Mouse (Mus musculus): ENCODE measurements around the gene Cd84. TPM values are rescaled to one million over a fixed set of nuclear protein-coding genes. Genes with fewer than 3 reads are reported as not detected.
"Not testable (repeated sequence)": the region's sequence is repeated elsewhere in the genome, so short reads cannot be mapped to it uniquely, and the experiment has no call there.

Gene Cd84
- polyA plus RNA-seq, 1 experiment from 2014 or later = 1.4 TPM

GRCm38 (mm10) chr1:171845035-171845754 is 5.7 kb downstream of the Cd84 start:
- no peak for ATAC-seq (ENCODE audit: low FRiP score, low read depth)
- H3K9me3 ChIP-seq = no peaks in the 10 kb centered on the region
- H3K4me2 ChIP-seq (replicated peaks) = no peak overlapping the region
- H3K36me3 ChIP-seq = no peaks in the 10 kb centered on the region
- H3K4me3 ChIP-seq = no peak overlapping the region
- WGBS = 77% methylated on average over 5 of the region's 5 CpGs
- H3K4me1 ChIP-seq = no peaks in the 10 kb centered on the region
- H3K27me3 ChIP-seq = no peaks in the 10 kb centered on the region
- no peak overlapping the region for H3K27ac ChIP-seq
- H3K9ac ChIP-seq = no peak overlapping the region

- no peak for ATAC-seq (ENCODE audit: low FRiP score, low read depth)
Measured at GRCm38 (mm10) chr1:171848201-171848600, 8.7 kb downstream of the Cd84 start.

GRCm38 (mm10) chr1:171848757-171849156 is 9.3 kb downstream of the Cd84 start:
- no peaks in the 10 kb centered on the region for H3K36me3 ChIP-seq
- WGBS = 78% methylated on average over 4 of the region's 4 CpGs
- no peak for ATAC-seq (ENCODE audit: low FRiP score, low read depth)
- no peak overlapping the region for H3K9ac ChIP-seq
- no peaks in the 10 kb centered on the region for H3K4me1 ChIP-seq
- H3K4me3 ChIP-seq = no peak overlapping the region
- no peaks in the 10 kb centered on the region for H3K9me3 ChIP-seq
- H3K27me3 ChIP-seq = no peaks in the 10 kb centered on the region
- no peak overlapping the region for H3K4me2 ChIP-seq (replicated peaks)
- no peak overlapping the region for H3K27ac ChIP-seq

More at GRCm38 (mm10) chr1:171848201-171848600, 8.7 kb downstream of the Cd84 start:
- Histone ChIP-seq H3K27ac (no peak overlapping the region), H3K4me1 (no peaks in the 10 kb centered on the region), H3K4me2 (replicated peaks) (no peak overlapping the region), H3K9ac (no peak overlapping the region), H3K9me3 (no peaks in the 10 kb centered on the region), H3K27me3 (no peaks in the 10 kb centered on the region), H3K36me3 (no peaks in the 10 kb centered on the region), H3K4me3 (no peak overlapping the region)

GRCm38 (mm10) chr1:171849454-171849853 is 10.0 kb downstream of the Cd84 start:
- Histone ChIP-seq H3K27me3 (no peaks in the 10 kb centered on the region), H3K9ac (no peak overlapping the region), H3K9me3 (no peaks in the 10 kb centered on the region), H3K27ac (no peak overlapping the region), H3K4me3 (no peak overlapping the region), H3K36me3 (no peaks in the 10 kb centered on the region), H3K4me2 (replicated peaks) (no peak overlapping the region), H3K4me1 (no peaks in the 10 kb centered on the region)
- 90% methylated on average over 5 of the region's 5 CpGs for WGBS
- ATAC-seq (ENCODE audit: low FRiP score, low read depth) = no peak

GRCm38 (mm10) chr1:171865467-171865866 is 26.0 kb downstream of the Cd84 start:
- Histone ChIP-seq H3K9ac (no peak overlapping the region), H3K4me1 (no peaks in the 10 kb centered on the region), H3K36me3 (no peaks in the 10 kb centered on the region), H3K9me3 (no peaks in the 10 kb centered on the region), H3K27me3 (no peaks in the 10 kb centered on the region), H3K4me2 (replicated peaks) (no peak overlapping the region), H3K4me3 (no peak overlapping the region), H3K27ac (no peak overlapping the region)
- no peak for ATAC-seq (ENCODE audit: low FRiP score, low read depth)
- 93% methylated on average over 4 of the region's 4 CpGs for WGBS

GRCm38 (mm10) chr1:171886989-171887388 is 47.5 kb downstream of the Cd84 start:
- Histone ChIP-seq H3K9ac (no peak overlapping the region), H3K27me3 (no peaks in the 10 kb centered on the region), H3K4me3 (no peak overlapping the region), H3K36me3 (no peaks in the 10 kb centered on the region), H3K9me3 (no peaks in the 10 kb centered on the region), H3K4me2 (replicated peaks) (no peak overlapping the region), H3K4me1 (no peaks in the 10 kb centered on the region), H3K27ac (no peak overlapping the region)
- 89% methylated on average over 1 of the region's 1 CpGs for WGBS
- no peak for ATAC-seq (ENCODE audit: low FRiP score, low read depth)

- ATAC-seq (ENCODE audit: low FRiP score, low read depth); H3K4me3 ChIP-seq; H3K9me3 ChIP-seq; H3K9ac ChIP-seq; H3K27me3 ChIP-seq; H3K4me1 ChIP-seq; H3K27ac ChIP-seq; H3K4me2 ChIP-seq (replicated peaks); H3K36me3 ChIP-seq: not testable (repeated sequence)
- WGBS = 82% methylated on average over 5 of the region's 5 CpGs
Measured at GRCm38 (mm10) chr1:171895364-171895763, 55.9 kb downstream of the Cd84 start, which contains the start of gene Gm10521. Gm10521 (plus strand) TSS chr1:171895664.

GRCm38 (mm10) chr1:171904011-171904410 is 64.5 kb downstream of the Cd84 start:
- no peak overlapping the region for H3K4me2 ChIP-seq (replicated peaks)
- no peaks in the 10 kb centered on the region for H3K36me3 ChIP-seq
- ATAC-seq (ENCODE audit: low FRiP score, low read depth) = no peak
- H3K27me3 ChIP-seq = no peaks in the 10 kb centered on the region
- no peak overlapping the region for H3K27ac ChIP-seq
- H3K9me3 ChIP-seq = no peaks in the 10 kb centered on the region; the same call in 1 of the 2 replicates
- 71% methylated on average over 1 of the region's 1 CpGs for WGBS
- H3K9ac ChIP-seq = no peak overlapping the region
- H3K4me1 ChIP-seq = no peaks in the 10 kb centered on the region
- H3K4me3 ChIP-seq = no peak overlapping the region

GRCm38 (mm10) chr1:171915638-171916458 is 76.4 kb downstream of the Cd84 start:
- no peak overlapping the region for H3K4me2 ChIP-seq (replicated peaks)
- 87% methylated on average over 13 of the region's 13 CpGs for WGBS
- no peak overlapping the region for H3K4me3 ChIP-seq
- H3K27me3 ChIP-seq = no peaks in the 10 kb centered on the region
- H3K36me3 ChIP-seq = no peaks in the 10 kb centered on the region
- no peak overlapping the region for H3K9ac ChIP-seq
- H3K27ac ChIP-seq = no peak overlapping the region
- ATAC-seq (ENCODE audit: low FRiP score, low read depth) = no peak
- H3K9me3 ChIP-seq = no peaks in the 10 kb centered on the region
- no peaks in the 10 kb centered on the region for H3K4me1 ChIP-seq

GRCm38 (mm10) chr1:171917305-171918039 is 78.0 kb downstream of the Cd84 start, which contains the start of gene Slamf6:
Slamf6 (plus strand) TSS chr1:171917515.
- H3K4me2 ChIP-seq (replicated peaks) = no peak within 1 kb of the TSS
- no peaks in the 10 kb centered on the region for H3K36me3 ChIP-seq
- H3K9me3 ChIP-seq = no peaks in the 10 kb centered on the region
- no peak within 1 kb of the TSS for H3K4me3 ChIP-seq
- WGBS = 86% methylated on average over 14 of the region's 14 CpGs
- no peak for ATAC-seq (ENCODE audit: low FRiP score, low read depth)
- H3K27ac ChIP-seq = no peak within 1 kb of the TSS
- no peak within 1 kb of the TSS for H3K9ac ChIP-seq
- no peaks in the 10 kb centered on the region for H3K4me1 ChIP-seq
- H3K27me3 ChIP-seq = no peaks in the 10 kb centered on the region

GRCm38 (mm10) chr1:171918136-171918920 is 78.8 kb downstream of the Cd84 start:
- Histone ChIP-seq H3K4me2 (replicated peaks) (no peak overlapping the region), H3K27me3 (no peaks in the 10 kb centered on the region), H3K27ac (no peak overlapping the region), H3K9ac (no peak overlapping the region), H3K4me3 (no peak overlapping the region), H3K9me3 (no peaks in the 10 kb centered on the region), H3K4me1 (no peaks in the 10 kb centered on the region), H3K36me3 (no peaks in the 10 kb centered on the region)
- WGBS = 89% methylated on average over 12 of the region's 12 CpGs
- no peak for ATAC-seq (ENCODE audit: low FRiP score, low read depth)

Measured in limb, embryonic 13.5 days (tissue).